Mouse (Mus musculus): ENCODE results near the gene Zbtb16. TPM values are rescaled to one million over a fixed set of nuclear protein-coding genes. Genes with fewer than 3 reads are reported as not detected.

The Zbtb16 gene
- polyA plus RNA-seq, 1 experiment, result 22.4 TPM

DNA sequence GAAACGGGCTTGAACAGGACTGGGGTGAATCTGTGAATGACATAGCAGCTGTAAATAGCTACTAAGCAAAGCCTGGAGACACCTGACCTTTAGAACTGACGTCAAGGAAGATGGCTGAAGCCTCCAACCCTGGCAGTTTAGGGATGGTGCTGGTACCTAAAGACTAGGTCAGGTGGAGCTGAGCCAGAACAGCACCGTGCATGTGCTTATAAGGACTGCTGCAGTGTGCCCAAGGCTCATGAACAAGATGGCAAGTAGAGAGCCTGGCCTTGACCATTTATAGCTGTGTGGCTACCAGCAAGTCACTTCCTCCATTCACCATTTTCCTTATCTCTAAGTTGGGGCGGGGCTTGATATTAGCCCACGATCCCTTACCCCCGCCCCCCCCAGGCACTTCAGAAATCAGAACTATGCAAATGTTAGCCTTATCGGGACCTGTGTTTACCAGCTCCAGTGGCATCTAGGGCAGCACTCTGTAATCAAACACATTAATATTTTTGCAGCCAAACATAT lies 9.6 kb downstream of the Zbtb16 start:
- DNase-seq (ENCODE audit: low read depth), result no peak

DNA sequence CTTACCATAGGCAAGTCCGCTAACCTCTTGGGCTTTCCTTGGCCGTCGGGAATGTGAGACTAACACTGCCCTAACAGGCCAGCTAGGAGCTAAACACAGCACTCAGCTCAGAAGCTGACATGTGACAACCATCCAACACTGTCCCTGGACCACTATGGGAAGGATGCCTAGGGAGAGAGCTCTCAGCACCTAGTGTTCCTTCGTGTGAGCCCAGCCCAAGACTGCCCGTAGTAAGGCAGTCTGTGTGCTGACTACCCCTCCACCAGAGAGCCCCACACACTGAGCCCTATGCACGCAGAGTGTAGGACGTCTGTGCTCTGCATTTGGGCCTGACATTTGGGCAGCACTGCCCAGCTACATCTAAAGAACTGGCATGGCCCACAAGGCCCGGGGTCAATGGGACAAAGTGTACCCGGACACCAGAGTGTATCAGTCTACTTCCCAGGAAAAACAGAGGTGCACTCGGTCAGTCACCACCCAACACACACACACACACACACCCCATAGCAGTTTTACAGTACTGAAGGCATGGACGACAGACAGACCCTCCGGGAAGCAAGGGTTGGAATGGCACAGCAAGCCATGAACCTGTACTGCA lies 11.4 kb downstream of the Zbtb16 start:
- no peak for DNase-seq (ENCODE audit: low read depth)

DNA sequence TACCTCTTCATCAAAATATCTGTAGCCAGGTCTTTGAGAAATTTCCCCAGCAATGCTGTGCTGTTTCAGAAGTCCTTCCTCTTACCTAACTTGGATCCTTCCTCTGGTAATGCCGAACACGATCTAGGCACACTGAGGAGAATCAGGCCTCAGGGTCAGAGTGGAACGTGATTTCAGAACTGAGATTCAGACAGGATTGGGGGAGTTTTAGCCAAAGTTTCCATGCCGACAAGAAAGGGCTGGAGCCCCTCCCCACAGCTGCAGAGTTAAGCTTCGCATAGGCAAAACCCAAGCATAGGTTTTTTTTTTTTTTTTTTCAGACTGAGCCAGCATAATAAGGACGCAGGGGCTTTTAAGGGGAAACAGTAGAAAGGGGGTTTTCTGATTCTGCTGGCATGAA lies 12.2 kb downstream of the Zbtb16 start:
- no peak for DNase-seq (ENCODE audit: low read depth)

DNA sequence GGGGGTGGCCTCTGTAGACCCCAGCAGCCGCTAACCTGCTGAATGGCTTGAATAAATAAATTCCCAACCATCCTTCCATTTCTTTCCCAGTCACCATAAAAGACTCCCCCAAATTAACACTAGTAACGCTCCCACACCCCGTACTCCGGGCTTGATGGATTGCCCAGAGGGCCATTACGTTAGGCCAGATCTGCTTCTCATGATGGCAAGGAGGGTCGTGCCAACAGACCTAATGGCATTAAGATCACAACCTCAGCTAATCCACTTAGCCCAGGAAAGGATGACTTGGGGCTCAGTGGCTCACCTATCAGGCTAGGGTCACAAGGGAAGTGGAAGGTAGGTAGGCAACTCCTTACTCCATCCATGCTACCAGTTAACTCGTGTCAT lies 12.7 kb downstream of the Zbtb16 start:
- no peak for DNase-seq (ENCODE audit: low read depth)

DNA sequence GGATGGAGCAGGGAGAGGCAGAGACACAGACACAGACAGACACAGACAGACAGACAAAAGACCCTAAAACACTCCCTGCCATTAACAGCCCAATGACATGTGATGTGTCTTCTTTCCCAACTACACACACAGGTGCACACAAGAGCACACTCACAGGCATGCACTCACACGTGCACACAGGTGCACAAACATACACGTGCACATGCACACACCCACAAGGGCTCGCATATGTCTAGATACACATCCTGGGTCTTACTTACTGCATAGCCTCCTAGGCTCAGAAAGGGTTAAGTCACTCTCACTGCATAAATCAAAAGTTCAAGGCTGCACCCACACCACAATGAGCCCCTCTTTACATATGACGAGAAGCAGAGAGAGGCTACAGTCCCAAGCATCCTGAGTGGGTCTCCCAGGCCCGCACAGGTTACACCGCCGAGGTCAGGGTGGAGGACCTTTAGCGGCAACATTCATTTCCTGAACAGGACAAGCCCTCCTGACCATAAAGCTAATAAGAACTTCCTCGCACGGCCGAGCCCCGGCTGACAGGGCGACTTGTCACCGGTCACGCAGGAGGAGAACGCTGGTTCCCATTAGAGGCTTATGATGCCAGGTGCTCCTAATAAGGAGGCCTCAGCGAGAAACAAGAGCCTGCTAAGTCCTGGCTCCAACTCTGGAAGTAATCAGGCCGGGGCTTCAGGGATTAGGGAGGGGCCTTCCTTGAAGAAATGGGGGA lies 13.3 kb downstream of the Zbtb16 start:
- no peak for DNase-seq (ENCODE audit: low read depth)

DNA sequence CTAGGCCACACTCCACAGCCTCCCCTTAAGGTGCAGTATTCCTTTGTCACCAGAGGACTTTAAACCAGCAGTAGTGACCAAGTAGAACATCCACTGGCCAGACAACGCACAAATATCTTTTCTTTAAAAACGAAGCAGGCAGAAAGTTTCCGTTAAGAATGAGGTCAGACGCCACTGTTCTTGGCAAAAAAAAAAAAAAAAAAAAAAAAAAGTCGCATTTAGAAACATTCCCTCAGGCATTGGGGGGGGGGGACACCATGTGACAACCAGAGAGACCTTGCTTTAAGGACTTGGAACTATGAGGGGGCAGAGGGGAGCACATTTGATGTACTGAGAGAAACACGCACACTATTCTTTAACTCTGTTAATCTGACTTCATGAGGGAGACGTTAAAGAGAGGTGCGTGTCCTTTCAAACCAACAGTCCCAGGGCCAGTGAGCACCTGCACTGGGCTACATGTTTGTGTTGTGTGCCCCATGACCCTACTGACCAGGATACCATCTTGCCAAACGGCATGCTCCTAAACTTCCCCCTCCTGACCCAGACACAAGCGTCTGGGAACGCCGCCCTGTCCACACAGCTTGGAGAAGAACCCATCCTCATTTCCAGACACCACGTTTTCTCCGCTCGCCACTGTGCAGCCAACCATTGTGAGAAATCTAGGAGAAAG lies 14.0 kb downstream of the Zbtb16 start:
- no peak for DNase-seq (ENCODE audit: low read depth)

DNA sequence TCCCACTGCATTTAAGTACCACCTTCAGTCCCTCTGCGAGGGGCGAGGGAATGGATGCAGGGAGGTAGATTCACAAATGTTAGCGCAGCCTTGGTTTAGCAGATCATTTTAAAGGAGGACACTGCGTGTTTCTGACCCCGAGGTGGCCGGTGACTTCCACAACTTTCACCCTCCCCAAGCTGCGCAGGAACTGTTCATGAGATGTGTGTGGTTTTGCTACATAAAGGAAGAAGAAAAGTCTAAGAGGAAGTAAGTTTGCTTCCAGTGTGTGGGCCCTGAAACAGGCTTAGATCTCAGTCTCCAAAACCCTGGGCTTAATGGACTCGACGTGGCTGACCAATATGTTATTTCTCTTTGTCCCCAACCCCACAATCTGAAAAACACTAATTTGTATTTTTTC lies 14.6 kb downstream of the Zbtb16 start:
- no peak for DNase-seq (ENCODE audit: low read depth)

DNA sequence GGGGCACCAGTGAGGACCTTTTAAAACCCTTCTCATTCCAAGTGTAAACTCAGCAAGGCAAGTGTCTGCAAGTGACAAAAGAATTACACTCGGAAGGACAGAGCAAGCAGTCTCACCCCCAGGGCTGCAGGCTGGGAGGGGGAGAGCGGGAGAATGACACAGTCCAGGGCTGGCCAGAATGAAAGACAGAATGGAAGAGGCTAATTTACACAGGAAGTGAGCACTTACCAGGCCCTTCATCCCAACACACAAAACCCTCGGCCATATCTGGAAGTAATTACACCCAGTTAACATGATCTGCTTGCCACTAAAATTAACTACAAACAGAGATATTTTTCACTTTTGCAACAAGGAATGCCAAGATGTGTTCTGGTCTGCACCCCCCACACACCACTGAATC lies 15.2 kb downstream of the Zbtb16 start:
- no peak for DNase-seq (ENCODE audit: low read depth)

DNA sequence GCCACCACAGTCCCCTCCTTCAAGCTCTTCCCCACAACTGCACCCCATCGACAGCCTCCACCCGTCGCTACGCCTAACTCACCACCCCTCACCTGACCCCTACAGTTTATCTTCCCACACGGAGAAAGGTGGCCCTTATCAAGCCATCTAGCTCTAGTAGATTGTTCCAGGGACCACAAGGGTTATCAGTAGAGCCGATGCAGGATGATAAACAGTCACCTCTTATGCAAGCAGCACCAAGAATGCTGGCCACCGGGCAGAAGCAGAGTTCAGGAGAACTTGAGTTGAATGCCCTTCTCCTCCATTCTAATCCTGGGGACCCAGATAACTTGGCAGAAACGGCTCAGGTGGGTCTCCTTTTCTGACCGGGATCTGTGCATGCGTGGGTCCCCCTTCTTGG lies 16.3 kb downstream of the Zbtb16 start:
- DNase-seq (ENCODE audit: low read depth), result no peak

DNA sequence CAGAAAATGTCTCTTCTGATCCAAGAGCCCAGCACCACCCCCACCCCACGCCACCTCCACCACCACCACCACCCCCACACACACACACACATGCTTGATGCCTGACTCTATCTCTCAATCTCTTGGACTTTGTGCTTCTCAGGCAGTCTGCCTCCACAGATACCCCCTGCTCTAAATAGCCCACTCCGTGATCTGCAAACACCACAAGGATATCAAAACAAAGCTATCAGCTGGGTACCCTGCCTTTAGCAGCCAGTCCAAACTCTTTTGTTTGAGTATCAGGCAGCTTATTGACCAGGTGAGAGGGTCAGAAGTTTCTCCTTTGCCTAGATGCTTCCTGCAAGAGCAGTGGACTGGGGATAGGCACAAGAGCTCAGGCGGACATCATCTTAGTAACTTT lies 16.9 kb downstream of the Zbtb16 start:
- no peak for DNase-seq (ENCODE audit: low read depth)

DNA sequence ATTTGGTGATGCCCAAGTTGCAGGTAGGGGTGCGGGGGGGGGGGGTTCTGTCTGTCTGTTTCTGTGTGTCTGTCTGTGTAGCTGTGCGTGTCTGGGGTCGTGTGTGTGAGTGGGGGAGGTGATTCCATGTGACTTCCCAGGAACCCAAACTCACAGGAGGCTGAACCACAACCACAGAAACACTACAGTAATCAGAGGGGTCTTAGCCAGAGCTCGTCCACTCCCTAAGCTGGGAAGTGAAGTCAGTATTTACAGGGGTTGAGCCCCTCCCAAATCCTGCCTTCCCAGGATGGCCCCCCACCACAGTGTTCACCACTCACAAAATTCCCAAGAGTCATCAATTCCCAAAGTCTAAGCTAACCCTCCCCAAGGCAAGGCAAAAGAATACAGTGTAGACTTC lies 18.1 kb downstream of the Zbtb16 start:
- DNase-seq (ENCODE audit: low read depth), result no peak

DNA sequence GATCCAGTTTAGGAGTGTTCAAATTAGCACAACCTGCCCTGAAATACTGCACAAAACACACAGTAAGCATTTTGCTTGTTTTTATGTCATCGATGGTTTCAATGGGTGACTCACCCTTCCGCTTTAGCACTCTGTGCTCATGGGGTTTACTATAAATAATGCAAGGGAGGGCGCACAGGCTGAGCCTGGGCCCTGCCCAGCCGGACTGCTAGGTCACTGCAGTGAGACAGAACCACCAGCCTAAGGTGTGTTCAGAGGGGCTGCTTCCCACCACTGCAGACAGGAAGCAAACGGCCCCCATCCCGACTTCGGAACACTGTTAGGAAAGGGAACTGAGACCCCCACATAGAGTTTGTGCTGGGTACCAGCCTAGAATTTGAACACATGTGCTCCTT lies 18.6 kb downstream of the Zbtb16 start:
- no peak for DNase-seq (ENCODE audit: low read depth)

DNA sequence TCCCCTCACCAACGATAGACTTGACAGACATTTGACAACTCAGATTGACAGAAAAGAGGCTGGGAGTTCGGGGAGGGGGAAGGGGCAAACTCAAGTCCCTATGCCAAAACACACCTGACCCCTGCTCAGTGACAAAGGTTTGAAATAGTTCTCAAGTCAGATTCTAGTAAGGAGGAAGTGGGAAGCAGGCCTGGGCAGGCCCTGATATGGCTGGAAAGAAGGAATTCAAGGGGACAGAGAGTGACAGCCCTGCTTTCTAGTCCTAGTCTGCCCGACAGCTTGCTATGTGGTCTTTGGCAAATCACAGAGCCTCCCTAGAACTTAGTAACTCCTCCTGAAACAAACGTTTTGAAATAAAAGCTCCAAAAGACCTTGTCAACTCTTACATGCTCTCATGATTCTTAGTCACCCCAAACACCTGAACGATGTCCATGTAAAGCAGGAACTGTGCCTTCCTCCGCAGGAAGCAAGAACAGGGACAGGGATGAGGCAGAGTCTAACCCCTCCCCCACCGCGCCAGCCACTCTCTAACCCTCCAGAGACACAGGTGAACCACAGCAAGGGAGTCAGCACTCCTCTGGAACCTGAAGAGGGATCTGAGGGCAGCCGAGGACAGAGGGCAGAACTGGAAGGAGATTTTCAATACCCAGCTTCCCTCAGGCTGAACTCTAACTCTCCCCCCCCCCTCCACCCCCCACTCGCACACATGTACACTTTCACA lies 19.2 kb downstream of the Zbtb16 start:
- DNase-seq (ENCODE audit: low read depth), result no peak

DNA sequence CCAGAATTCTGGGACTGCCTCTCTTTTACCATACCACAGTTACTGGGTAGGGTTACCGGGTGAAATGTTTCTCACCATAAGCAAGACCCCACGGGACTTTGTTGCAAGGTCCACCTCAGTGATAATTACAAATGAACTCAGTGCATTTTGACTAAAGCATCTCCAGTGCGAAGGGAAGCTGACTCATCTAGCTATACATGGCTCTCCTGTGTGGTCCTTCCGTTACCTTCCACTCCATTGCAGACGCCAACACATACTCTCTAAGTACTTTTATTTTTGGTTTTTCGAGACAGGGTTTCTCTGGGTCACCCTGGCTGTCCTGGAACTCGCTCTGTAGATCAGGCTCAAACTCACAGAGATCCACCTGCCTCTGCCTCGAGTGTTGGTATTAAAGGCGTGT lies 19.9 kb downstream of the Zbtb16 start:
- DNase-seq (ENCODE audit: low read depth), result no peak

DNA sequence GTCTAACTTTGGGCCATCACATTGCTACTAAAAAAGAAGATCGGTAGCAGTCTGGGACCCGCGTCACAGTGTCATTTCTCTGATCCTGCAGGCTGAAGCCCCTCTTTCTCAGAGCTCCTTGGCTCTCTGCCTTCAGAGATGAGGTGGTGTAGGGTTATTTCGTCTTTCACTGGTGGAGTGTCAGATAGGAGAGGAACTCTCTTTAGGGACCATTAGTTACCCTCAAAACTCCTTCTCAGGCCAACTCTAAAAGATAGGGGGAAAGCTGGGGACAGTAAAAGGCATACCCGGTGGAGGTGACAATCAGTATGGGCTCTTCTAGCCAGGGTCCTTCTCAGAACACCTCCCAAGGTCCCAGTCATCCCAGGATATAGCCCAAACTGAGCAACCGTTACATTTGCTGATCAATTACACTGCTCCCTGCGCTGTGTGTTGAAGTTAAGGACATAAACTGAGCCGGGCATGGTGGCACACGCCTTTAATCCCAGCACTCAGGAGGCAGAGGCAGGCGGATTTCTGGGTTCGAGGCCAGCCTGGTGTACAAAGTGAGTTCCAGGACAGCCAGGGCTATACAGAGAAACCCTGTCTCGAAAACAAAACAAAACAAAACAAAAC lies 21.0 kb downstream of the Zbtb16 start:
- DNase-seq (ENCODE audit: low read depth), result no peak

DNA sequence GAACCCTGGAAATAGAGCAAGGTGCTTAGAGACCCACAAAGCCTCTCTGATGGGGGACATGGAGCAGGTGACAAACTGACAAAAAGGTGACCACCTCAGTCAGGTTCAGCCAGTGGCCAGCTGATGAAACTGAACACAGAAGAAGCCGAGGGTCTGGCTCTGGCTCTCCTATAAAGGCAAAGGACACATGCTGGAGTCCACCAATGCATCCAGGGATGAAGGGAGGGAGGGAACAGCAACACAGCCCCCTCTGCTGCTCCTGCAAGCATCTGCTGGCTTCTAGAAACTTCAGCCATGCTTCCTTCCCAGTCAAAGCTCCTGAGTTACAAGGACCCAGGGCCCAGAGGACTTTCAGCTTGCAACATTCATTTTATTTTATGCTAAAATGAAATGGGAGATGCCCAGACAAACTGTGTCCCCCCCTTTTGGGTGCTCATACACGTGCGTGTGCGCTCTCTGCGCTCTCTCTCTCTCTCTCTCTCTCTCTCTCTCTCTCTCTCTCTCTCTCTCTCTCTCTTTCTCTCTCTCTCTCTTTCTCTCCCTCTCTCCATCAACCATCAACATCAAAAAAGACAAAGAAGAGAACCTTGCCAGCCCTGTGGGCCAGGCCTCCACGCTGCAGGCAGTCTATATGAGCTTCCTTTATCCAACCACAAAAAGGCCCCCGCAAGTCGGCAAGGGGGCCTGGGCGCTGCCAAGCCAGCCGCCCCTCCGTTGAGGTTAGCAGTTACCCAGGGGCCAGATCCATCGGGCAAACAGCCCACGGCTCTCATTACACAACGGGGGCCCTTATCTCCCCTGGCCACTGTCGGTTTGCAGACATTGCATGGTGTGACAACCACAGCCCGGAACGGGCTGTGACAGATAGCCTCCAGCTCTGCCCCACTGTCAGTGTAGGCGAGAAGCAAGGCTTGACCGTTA lies 21.8 kb downstream of the Zbtb16 start:
- no peak for DNase-seq (ENCODE audit: low read depth)

DNA sequence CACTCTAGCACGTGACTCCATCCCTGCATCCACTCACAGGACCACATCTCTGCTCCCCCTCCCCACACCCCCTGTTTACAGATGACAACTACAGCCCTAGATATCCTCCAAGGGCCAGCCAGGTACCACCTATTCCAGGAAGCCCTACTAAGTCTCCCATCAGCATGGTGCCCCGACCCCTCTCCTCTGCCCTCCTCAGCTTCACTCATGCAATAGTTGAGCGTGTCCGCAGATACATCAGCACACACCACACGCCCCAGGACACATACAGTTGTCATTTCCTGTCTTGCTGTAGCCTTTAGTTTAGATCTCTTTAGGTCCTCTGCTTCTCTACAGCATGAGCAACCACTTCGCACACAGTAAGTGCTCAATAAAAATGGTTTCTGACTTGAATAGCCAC lies 23.7 kb downstream of the Zbtb16 start:
- DNase-seq (ENCODE audit: low read depth), result no peak

DNA sequence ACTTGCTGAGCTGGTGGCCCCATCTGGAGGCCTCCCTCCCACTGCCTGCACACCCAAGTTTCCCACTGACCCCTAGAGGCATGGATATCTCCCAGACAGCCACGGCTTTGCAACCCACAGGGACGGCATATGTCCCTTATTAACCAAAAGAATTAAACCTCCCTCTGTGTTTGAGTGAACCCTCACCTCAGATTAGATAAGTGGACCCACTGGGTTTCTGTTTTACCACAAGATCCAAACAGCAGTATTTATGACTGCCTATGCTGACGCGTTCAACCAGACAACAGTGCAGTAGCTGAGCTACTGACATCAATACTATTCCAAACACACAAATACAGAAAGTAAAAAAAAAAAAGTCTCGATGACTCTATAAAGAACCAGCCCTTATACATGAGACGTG lies 29.4 kb downstream of the Zbtb16 start:
- DNase-seq (ENCODE audit: low read depth), result no peak

DNA sequence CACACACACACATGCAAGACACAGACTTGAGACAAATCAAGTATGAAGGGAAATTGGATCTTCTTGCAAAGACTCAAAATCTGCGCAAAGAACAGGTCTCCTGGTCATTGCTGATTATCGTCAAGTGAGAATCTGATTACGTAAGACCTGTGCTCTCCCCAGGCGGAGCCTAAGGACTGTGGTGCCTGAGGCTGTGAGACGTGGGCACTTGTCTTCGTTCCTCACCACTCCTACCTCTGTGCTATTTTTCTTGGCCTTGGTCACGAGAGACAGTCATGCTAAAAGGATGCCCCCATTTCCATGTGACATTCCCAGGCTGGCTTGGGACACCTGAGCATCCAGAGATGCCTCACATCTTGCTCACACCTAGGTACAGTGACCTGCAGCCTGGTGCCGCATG lies 30.2 kb downstream of the Zbtb16 start:
- DNase-seq (ENCODE audit: low read depth), result no peak

DNA sequence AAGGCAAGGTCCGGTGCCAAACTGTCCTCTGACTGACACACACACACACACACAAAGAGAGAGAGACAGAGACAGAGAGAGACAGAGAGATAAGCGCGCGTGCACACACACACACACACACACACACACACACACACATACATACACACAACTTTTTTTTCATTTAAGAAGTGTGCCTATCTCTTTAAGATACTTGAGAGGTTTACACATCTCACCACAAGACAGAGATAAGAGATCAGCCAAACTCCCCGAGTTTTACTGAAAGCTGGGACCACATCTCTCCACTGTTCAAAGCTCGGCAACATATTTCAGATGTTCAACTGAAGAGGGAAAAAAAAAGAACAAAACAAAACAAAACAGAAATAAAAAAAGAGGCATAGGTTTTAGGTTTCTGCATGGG lies 31.5 kb downstream of the Zbtb16 start:
- no peak for DNase-seq (ENCODE audit: low read depth)
